Mouse (Mus musculus) thymus, adult 2 months (tissue): ENCODE measurements around the gene Itpr2. TPM values are rescaled to one million over a fixed set of nuclear protein-coding genes. Genes with fewer than 3 reads are reported as not detected.
A peak's percentile ranks its signal among the peaks of the same experiment; 100 is the strongest.

ENCODE experiments used
- DNase-seq: peaks from one replicate; pipeline ENCODE4 v3.0.0; 2021
- H3K27ac ChIP-seq: fragments of 200-500 bp; 2 replicates; pipeline ENCODE4 v1.5.1; 2012; ENCODE audit warnings: low read length, control low read depth; ENCODE audit not compliant: control insufficient read depth, insufficient read depth
- H3K27me3 ChIP-seq: fragments of 200-500 bp; 2 replicates; pipeline ENCODE4 v1.6.1; 2012; ENCODE audit warnings: mild to moderate bottlenecking, low read length, moderate library complexity, mixed read lengths; ENCODE audit not compliant: control insufficient read depth, insufficient read depth
- H3K36me3 ChIP-seq: fragments of 200-500 bp; 2 replicates; pipeline ENCODE4 v1.6.1; 2012; ENCODE audit warnings: mild to moderate bottlenecking, low read length, moderate library complexity; ENCODE audit not compliant: control insufficient read depth, insufficient read depth
- H3K4me1 ChIP-seq: fragments of 200-500 bp; replicated peaks from 2 replicates; pipeline ENCODE4 v1.6.1; 2012; ENCODE audit warnings: low read length; ENCODE audit not compliant: control insufficient read depth, insufficient read depth
- H3K4me3 ChIP-seq: fragments of 200-500 bp; 2 replicates; pipeline ENCODE4 v1.5.1; 2012; ENCODE audit warnings: mild to moderate bottlenecking, low read length, control low read depth, moderate library complexity; ENCODE audit not compliant: control insufficient read depth, insufficient read depth
- CTCF ChIP-seq: fragments of 200-500 bp; IDR thresholded peaks from 2 replicates; pipeline ENCODE4 v1.5.1; 2012; ENCODE audit warnings: mild to moderate bottlenecking, control low read depth, low read length, moderate library complexity, borderline replicate concordance; ENCODE audit not compliant: control insufficient read depth, poor library complexity, insufficient read depth; ENCODE audit errors: extremely low read depth
- POLR2A ChIP-seq: fragments of 200-500 bp; IDR thresholded peaks from 2 replicates; pipeline ENCODE4 v1.6.1; 2012; ENCODE audit warnings: mild to moderate bottlenecking, low read length, control low read depth, moderate library complexity; ENCODE audit not compliant: control insufficient read depth, poor library complexity, insufficient read depth; ENCODE audit errors: extremely low read depth
- WGBS: fragments of 180-500 bp; shearing (Covaris S2); methylation state at CpG from one replicate; pipeline ENCODE4 v1.1.7; 2018; 5-methylcytosine and 5-hydroxymethylcytosine counted together
- polyA plus RNA-seq: library from polyadenylated mRNA; depleted of rRNA; stranded (reverse); fragments of >200 nt; gene quantifications from 2 replicates; pipeline ENCODE4 v1.2.3, GENCODE M21; 2012

Itpr2 gene
- polyA plus RNA-seq, 1 experiment, result 60.3 TPM

GRCm38 (mm10) chr6:146316415-146316814, 185.6 kb downstream of the Itpr2 start:
- TF ChIP-seq POLR2A (no peak), CTCF (no peak)
- no peak for DNase-seq
- 98% methylated on average over 6 of the region's 6 CpGs for WGBS
- H3K4me3 ChIP-seq, result no peak overlapping the region
- no peak overlapping the region for H3K27ac ChIP-seq
- H3K36me3 ChIP-seq, result peaks cover 75% of the 10 kb centered on the region
- H3K27me3 ChIP-seq, result no peaks in the 10 kb centered on the region
- no peaks in the 10 kb centered on the region for H3K4me1 ChIP-seq

GRCm38 (mm10) chr6:146315153-146315552, 186.9 kb downstream of the Itpr2 start:
- Histone ChIP-seq H3K36me3 (peaks cover 72% of the 10 kb centered on the region), H3K4me3 (no peak overlapping the region), H3K4me1 (no peaks in the 10 kb centered on the region), H3K27me3 (no peaks in the 10 kb centered on the region), H3K27ac (no peak overlapping the region)
- TF ChIP-seq CTCF, result no peak
- TF ChIP-seq POLR2A, result no peak
- DNase-seq, result no peak
- 98% methylated on average over 8 of the region's 8 CpGs for WGBS

- H3K4me1 ChIP-seq, result no peaks in the 10 kb centered on the region
- TF ChIP-seq POLR2A (no peak), CTCF (no peak)
- 96% methylated on average over 5 of the region's 5 CpGs for WGBS
- no peak overlapping the region for H3K27ac ChIP-seq
- no peaks in the 10 kb centered on the region for H3K27me3 ChIP-seq
- DNase-seq, result no peak
- peaks cover 68% of the 10 kb centered on the region for H3K36me3 ChIP-seq
- no peak overlapping the region for H3K4me3 ChIP-seq
Observed at GRCm38 (mm10) chr6:146314304-146314703, 187.7 kb downstream of the Itpr2 start.

- H3K27ac ChIP-seq, result no peak overlapping the region
- H3K4me1 ChIP-seq, result no peaks in the 10 kb centered on the region
- 83% methylated on average over 4 of the region's 4 CpGs for WGBS
- H3K4me3 ChIP-seq, result no peak overlapping the region
- peak; percentile 10 for DNase-seq
- peaks cover 65% of the 10 kb centered on the region for H3K36me3 ChIP-seq
- no peak for TF ChIP-seq CTCF
- no peak for TF ChIP-seq POLR2A
- H3K27me3 ChIP-seq, result no peaks in the 10 kb centered on the region
Observed at GRCm38 (mm10) chr6:146313396-146313795, 188.6 kb downstream of the Itpr2 start.

- H3K4me3 ChIP-seq, result no peak overlapping the region
- WGBS, result 94% methylated on average over 2 of the region's 2 CpGs
Observed at GRCm38 (mm10) chr6:146310210-146310609, 191.8 kb downstream of the Itpr2 start.

GRCm38 (mm10) chr6:146309335-146309734, 192.7 kb downstream of the Itpr2 start:
- no peak overlapping the region for H3K27ac ChIP-seq
- H3K4me1 ChIP-seq, result no peaks in the 10 kb centered on the region
- WGBS, result 88% methylated on average over 1 of the region's 1 CpGs
- TF ChIP-seq CTCF (no peak), POLR2A (no peak)
- no peak for DNase-seq
- H3K4me3 ChIP-seq, result no peak overlapping the region
- H3K36me3 ChIP-seq, result peaks cover 53% of the 10 kb centered on the region
- no peaks in the 10 kb centered on the region for H3K27me3 ChIP-seq

More at GRCm38 (mm10) chr6:146310210-146310609, 191.8 kb downstream of the Itpr2 start:
- H3K36me3 ChIP-seq, result peaks cover 47% of the 10 kb centered on the region
- no peaks in the 10 kb centered on the region for H3K27me3 ChIP-seq
- H3K27ac ChIP-seq, result no peak overlapping the region
- no peak for TF ChIP-seq POLR2A
- TF ChIP-seq CTCF, result no peak
- DNase-seq, result no peak
- H3K4me1 ChIP-seq, result no peaks in the 10 kb centered on the region

- 23% methylated on average over 3 of the region's 3 CpGs for WGBS
- no peaks in the 10 kb centered on the region for H3K27me3 ChIP-seq
- TF ChIP-seq CTCF, result no peak
- TF ChIP-seq POLR2A, result no peak
- no peak for DNase-seq
- no peaks in the 10 kb centered on the region for H3K4me1 ChIP-seq
- no peak overlapping the region for H3K4me3 ChIP-seq
- H3K27ac ChIP-seq, result no peak overlapping the region
- peaks cover 30% of the 10 kb centered on the region for H3K36me3 ChIP-seq
Observed at GRCm38 (mm10) chr6:146305995-146306394, 196.0 kb downstream of the Itpr2 start.
